Mouse (Mus musculus): ENCODE data around the gene Specc1.

DNA sequence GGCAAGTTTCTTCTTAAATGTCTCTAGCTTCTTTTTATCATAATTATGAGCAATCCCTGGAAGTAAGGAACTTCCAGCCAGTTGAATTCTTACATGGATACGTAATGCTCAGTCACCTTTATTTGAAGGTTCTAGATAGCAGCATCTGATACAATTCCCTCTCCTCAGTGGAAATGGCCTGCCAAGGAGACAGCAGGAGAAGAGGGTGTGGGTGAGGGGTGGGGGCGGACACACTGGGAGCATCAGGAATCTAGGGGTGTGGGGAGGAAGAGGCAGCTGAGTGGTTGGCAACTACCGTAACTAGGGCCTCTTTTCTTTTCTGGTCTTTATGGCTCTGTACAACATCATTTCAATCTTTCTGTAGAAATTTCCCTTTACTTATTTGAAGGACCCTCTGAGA, 36.9 kb upstream of the Specc1 start:
- TF ChIP-seq CTCF (IDR thresholded peaks at IDR 0.05; ENCODE audit: low read depth, low read length) (no peak), POLR2A (IDR thresholded peaks at IDR 0.05; ENCODE audit: borderline replicate concordance, low read depth, low read length) (no peak)
